Mouse (Mus musculus) cortical plate, adult 2 months (tissue): ENCODE results near the gene Psme1.

Experiments
- CTCF ChIP-seq: fragments of 200-500 bp; IDR thresholded peaks from 2 replicates; pipeline ENCODE4 v1.5.1; 2011; ENCODE audit warnings: mild to moderate bottlenecking, control low read depth, low read length; ENCODE audit not compliant: insufficient read depth; ENCODE audit errors: extremely low read depth
- POLR2A ChIP-seq: fragments of 200-500 bp; IDR thresholded peaks from 2 replicates; pipeline ENCODE4 v1.6.1; 2011; ENCODE audit warnings: mild to moderate bottlenecking, low read length, control low read depth; ENCODE audit not compliant: insufficient read depth; ENCODE audit errors: extremely low read depth

GRCm38 (mm10) chr14:55557587-55557986 lies 20.3 kb upstream of the Psme1 start:
- TF ChIP-seq POLR2A (no peak), CTCF (no peak)
